Mouse (Mus musculus) liver, embryonic 14.5 days (tissue): ENCODE data around the gene Hyls1.

Experiments
- CTCF ChIP-seq: IDR thresholded peaks from 2 replicates; pipeline ENCODE4 v1.5.1; 2016; ENCODE audit warnings: antibody characterized with exemption, low read depth, control low read depth
- EP300 ChIP-seq: IDR thresholded peaks from 2 replicates; pipeline ENCODE4 v1.6.1; 2016; ENCODE audit warnings: antibody characterized with exemption, low read depth

- TF ChIP-seq CTCF (no peak), EP300 (no peak)
These were observed 11.8 kb downstream of the Hyls1 start, which contains the start of the genes Ddx25 and Pus3 for GRCm38 (mm10) chr9:35558257-35559008.
